Mouse (Mus musculus): Measurements from ENCODE around the gene Sap30bp.

Gene Sap30bp

DNA sequence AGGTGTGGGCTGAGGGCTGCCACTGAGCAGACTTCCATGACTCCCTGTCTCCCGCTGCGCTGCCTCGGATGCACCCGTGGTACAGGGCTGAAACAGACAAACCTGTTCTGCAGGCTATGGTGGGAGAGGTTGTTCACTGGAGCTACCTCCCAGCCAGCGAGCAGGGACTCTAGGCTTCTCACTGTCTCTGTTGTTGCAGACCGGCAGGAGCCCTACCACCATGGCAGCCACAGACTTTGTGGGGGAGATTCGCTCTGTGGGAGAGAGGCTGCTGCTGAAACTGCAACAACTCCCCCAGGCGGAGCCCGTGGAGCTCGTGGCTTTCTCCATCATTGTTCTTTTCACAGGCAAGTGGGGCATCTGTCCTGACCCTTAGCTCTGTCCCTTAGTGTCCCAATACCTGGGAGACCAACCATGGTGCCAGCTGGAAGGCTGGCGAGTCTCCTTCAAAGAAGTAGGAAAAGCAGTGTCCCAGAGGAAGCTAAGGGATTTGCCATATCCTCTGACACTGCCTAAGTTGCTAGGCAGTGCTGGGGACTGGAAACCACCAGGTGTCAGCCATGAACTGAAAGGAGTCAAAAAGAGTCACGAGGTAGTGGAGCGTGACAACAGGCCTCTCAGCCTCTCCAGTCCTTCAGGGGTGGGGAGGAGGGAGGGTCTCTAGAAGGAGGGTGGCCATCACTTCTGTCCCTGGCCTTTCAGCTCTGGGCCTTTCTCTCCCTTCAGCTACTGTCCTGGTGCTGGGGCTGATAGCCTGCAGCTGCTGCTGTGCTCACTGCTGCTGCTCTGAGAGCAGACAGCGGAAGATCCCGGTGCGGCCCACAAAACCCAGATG, 27.9 kb upstream of the Sap30bp start:
- no peak for DNase-seq (ENCODE audit: low read depth, low spot score)

DNA sequence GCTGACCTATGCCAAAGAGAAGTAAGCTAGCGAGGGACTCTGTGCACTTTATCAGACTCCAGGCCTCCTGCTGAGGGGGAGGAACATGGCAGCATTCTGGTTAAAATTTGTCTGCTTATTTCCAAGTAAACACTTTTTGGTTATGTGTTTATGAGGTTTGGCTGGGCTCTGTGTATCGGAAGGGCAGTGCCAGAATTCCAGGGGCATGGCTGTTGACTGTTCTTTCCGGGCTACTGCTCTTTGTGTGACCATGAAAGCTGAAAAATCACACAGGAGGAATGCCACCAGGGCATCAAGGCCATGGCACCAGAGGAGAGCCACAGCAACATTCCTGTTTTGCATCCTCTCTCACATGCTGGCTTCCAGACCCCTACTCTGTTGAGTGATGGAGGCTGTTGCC, 27.0 kb upstream of the Sap30bp start:
- no peak for DNase-seq (ENCODE audit: low read depth, low spot score)

DNA sequence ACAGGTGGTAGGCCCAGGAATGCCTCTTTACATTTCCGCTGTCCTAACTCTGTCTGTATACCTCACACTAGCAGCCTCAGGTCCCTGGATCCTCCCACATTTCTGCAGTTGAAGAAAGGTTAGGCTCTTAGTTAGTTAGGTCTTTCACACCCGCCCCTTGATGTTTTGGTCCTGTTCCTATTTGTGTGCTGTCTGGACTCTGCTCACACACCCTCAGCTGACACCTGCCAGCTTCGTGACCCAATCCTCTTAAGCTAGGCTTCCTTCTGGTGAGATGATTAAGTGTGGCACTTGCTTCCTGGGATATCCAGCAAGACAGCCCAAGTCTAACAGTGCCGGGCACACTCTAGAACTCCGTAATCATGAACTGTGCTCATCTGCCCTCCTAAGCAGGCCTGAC, 26.6 kb upstream of the Sap30bp start:
- DNase-seq (ENCODE audit: low read depth, low spot score), result no peak

DNA sequence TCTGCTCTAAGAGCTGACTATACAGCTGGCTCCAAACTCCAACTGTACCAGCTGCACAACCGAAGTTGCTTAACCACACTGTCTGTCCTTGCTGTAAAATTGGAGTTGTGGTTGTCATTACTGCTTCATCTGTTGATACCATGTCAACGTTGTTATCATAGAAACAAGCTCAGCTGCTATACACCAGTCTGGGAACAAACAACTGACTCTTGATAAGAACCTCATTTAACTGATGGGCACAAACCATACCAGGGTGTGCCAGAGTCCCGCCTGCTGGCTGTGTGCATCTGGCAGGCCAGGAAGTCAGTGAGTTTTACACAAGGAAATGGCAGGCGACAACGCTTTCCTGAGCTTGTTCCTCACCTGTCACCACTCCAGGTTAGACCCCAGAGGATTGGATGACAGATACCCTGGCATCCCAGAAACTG, 21.9 kb upstream of the Sap30bp start:
- no peak for DNase-seq (ENCODE audit: low read depth, low spot score)

DNA sequence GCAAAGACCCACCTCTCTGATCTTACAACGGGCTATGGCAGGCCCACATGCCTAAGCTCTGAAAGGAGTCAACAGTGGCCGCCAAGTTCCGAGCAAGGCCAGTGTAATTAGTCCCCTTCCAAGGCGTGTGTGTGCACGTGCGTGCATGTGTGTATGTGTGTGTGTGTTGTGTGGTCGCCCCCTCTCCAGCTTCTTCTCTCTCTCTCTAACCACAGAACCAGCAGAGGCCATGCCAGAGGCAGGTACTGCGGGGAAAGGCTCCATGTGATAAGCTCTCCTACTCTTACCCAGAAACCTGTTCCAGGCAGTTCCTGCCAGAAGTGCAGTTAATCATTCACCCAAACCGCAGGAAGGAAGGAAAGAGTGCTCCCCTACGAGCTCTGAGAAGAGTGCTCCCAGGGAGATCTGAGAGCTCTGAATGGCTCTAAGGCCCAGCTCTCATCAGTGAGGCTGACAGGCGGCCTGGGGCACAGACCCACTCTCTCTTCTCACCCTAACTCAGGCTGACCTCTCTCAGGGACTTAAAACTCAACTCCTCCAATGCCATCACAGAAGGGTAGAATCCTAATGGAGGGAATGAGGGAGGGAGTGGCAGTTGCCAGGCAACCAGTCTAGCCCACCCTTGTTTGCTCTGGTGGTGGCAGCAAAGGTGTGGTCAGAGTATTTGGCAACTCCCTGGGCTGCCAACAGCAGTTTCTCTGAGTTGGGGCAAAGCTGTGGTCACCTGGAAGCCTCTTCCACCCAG, 21.3 kb upstream of the Sap30bp start, which contains the start of gene Smim6:
Gene Smim6 (plus strand): TSS at position 386 of the 745 bp plus-strand sequence.
- no peak for DNase-seq (ENCODE audit: low read depth, low spot score)

DNA sequence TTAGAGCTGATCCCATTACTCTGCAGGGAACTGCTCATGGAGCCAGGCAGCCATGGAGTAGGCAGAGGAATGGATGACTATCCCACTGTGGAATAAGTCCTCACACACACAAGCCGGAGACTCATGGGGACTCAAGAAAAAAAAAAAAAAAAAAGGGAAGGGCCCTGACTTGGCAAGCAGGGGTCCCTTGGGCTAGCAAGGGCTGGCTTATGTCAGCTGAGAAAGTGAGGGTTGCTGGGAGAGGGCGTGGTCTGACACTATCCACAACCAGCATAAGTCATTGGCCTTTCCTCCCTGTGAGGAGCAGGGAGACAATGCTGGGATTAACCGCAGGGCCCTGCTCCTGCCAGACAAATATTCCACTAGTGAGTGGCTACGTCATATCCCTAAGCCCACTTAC, 16.5 kb upstream of the Sap30bp start:
- no peak for DNase-seq (ENCODE audit: low read depth, low spot score)

DNA sequence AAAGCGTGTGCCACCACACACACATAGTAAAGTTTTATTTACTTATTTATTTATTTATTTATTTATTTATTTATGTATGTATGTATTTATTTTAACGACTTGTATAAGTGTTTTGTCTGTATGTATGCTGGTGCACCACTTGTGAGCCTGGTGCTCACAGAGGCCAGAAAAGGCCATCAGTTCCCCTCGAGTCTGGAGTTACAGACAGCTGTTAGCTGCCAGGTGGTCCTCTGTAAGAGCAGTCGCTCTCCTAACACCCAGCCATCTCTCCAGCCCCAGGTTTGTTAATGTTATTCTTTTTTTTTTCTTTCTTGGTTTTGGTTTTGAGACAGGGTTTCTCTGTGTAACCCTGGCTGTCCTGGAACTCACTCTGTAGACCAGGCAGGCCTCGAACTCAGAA, 14.4 kb upstream of the Sap30bp start:
- no peak for DNase-seq (ENCODE audit: low read depth, low spot score)

DNA sequence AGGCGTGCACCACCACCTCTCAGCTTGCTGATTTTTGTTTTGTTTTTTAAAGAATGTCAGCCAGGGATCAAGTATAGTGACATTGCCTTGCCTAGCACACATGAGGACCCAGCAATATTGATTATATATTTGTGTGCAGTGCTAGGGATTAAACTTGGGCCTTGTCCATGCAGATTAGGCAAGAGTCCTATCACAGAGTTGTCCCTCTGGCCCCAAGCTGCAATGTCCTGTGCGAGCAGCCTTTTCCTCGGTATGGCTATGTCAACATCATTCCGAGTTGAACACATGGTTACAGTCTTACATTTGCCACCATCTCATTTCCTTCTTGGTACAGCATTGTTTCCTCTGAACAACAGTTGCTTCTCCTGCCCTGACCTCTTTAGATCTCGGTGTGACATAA, 14.0 kb upstream of the Sap30bp start:
- no peak for DNase-seq (ENCODE audit: low read depth, low spot score)

DNA sequence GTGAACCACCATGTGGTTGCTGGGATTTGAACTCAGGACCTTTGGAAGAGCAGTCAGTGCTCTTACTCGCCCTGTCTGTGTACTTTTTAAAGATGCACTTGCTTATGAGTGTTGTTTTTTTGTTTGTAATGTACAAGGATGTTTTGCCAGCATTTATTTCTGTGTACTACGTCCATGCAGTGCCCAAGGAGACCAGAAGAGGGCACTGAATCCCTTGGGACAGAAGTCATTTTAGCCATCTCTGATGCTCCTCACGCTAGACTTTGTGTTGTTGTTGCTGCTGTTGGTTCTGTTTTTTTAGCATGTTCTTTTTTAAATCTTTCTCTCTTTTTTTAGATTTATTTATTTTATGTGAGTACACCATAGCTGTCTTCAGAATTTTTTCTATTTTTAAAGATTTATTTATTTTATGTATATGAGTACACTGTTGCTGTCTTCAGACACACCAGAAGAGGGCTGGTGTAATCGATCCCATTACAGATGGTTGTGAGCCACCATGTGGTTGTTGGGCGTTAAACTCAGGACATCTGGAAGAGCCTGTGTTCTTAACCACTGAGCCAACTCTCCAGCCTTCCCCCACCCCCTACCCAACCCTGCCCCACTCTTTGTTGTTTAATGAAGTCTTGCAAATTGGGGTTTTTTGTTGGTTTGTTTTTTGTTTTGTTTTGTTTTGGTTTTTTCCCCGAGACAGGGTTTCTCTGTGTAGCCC, 12.8 kb upstream of the Sap30bp start:
- DNase-seq (ENCODE audit: low read depth, low spot score), result peak; percentile 66

DNA sequence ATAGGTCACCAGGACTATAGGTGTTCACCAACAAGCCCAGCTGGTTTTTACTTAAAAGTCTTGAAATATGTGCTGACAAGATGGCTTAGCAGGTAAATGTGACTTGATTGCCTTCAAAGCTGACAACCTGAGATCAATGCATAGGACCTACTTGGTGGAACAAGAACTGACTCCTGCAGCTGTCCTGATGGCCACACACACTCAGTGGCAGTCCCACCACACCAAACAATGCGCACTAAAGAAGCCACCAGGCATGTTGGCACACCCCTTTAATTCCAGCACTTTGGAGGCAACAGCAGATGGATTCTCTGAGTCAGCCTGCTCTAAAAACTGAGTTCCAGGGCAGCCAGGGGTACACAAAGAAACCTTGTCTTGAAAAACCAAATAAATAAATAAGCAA, 11.1 kb upstream of the Sap30bp start:
- DNase-seq (ENCODE audit: low read depth, low spot score), result no peak

DNA sequence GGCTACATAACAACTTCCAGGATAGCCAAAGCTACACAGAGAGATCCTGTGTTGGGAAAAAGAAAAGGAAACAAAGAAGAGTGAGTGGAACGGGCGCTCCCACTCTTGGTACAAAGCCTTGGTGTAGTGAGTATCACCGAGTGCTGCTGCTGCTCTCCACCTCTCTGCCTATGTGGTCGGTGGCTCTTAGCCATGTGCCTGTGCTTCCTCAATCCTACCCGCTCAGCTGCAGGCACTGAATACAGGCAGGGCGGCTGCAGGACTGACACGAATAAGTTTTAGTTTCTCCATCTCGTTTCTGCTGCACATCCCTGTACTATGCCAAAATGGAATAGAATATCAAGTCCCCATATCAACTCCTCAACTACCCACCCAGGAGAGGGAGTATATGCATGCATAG, 4.1 kb upstream of the Sap30bp start:
- no peak for DNase-seq (ENCODE audit: low read depth, low spot score)

DNA sequence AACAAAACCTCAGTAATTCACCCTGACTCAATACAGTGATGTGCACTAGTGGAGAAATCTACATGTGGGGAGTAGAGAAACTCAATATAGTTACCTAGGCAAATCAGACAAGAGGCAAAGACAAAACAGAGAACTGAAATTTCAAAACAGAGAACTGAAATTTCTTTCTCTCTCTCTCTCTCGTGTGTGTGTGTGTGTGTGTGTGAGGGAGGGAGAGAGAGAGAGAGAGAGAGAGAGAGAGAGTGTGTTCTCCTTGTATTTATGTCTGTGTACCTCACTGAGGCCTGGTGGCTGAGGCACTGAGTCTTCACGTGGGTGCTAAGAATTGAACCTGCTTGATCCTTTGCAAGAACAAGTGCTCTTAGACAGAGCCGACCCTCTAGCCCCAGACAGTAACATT, 3.3 kb upstream of the Sap30bp start:
- DNase-seq (ENCODE audit: low read depth, low spot score), result no peak

DNA sequence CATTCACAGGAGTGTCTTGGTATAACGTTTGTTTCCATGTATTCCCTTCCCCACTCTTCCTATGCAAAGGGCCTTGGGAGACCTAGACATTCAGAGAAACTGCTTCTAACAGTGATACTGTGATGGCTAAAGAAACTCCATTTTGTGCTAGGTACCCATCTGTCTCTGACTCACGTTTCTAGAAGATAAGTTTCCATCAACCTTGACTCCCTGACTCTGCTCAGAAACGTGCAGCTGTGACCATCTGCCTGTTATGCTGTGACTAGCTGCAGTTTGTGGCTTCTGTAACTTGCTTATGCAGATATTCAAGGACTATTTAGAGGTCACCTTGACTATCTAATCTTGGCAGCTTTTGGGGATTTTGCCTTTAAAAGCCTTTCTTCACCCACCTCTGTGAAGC, 1.8 kb upstream of the Sap30bp start:
- no peak for DNase-seq (ENCODE audit: low read depth, low spot score)

DNA sequence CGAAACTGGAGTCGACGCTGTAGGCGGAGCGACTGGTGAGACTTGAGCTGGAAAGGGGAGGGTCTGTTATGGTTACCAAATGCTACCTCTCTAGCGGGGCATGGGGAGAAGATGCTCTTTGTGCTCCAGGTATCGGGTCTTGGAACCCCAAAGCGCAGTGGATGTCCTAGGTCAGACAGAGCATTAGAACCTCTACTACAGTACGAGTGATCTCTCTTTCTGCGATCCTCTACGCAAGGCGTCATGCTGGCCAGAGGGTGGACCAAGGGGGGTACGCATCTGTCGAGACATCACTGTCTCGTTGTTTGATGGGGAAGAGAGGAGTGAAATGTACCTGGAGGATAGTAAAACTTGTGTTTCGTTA, 647 bp downstream of the Sap30bp start:
- DNase-seq (ENCODE audit: low read depth, low spot score), result no peak

DNA sequence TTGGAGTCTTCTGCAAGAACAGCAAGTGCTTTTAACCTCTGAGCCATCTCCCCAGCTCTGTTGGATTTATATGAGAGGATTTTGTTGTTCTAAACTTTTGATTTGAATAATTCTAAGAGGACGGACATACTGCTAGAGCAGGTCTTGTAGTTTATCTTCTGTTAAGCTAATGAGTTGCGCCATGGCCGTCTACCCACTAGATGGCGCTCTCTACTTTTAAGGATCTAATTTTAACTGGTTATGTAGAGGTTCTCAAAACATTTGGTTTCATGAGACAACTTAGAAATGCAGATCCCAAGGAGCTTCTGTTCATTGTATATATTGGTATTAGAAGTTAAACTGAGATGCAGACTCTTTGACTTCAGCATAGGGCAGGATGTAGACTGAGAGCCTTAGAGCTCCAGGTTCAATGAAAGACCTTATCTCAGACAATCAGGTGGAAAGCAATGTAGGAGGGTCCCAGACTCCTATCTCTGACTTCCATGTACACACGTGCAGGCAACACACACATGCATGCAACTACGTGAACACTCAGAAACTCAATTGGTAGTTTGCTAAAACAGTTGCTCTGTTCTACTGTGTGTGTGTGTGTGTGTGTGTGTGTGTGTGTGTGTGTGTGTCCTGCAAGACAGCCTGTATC, 6.7 kb downstream of the Sap30bp start:
- peak; percentile 71 for DNase-seq (ENCODE audit: low read depth, low spot score)

DNA sequence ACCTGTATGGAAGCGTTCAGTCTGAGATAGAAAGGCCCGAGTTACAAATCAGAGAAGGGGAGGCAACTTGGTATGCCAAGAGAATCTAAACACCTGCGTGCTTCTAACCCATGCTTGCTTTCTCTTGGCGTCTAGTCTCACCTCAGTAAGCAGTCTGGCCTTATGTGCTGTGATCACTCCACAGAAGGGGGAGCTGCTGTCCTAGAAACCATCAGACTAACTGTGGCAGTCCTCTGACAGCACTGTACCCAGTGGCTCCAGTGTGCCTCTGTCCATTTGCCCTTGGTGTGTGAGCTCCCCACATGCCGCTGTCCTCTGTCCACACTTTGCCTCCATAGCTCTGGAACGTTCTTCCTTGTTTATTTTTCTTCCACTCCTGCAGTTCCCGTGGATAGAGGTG, 8.9 kb downstream of the Sap30bp start:
- DNase-seq (ENCODE audit: low read depth, low spot score), result no peak

DNA sequence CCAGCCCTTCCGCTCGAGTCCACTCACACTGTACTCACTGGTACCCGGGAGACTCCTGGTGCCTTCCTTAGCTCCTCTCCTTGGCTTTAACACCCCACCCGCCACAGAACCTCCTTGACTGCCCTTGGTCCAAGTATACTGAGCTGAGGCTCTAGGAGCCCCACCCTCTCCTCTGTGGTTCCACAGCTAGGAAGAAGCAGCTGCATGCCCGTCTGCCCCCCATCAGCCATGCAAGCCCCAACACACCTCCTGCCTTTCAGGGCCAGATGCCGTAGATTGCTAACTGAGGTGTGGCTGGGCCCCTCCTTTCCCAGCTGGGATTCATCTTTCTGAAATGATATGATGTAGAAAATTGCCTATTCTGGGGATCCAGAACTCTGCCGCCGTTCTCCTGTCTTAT, 12.2 kb downstream of the Sap30bp start:
- no peak for DNase-seq (ENCODE audit: low read depth, low spot score)

DNA sequence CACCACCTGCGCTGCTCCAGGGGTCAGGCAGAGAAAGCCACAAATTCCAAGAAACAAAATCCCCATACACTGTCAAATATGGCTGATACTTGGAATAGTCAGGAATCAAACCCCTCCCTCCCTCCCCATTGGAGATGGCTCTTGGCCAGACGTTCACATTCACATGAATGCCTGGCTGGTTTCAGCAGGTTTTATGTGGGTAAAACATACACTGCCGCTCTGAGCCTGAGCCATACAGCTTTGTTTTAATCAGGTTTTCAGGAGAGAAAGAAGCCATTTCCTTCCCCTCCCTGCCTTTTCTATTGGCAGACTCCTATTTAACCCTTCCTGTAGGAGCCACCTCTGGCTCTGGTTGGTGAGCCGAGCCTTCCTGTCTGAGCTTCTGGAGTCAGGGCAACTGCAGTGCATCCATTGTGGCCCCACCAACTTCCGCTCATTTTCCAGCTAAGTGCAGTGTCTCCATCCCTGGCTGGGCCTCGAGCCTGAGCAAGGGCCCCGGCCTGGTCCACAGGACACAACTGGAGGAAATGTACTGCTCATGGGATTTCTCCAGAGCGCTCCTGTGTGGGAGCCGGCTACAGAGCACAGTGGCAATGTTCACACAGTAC, 13.2 kb downstream of the Sap30bp start:
- no peak for DNase-seq (ENCODE audit: low read depth, low spot score)

DNA sequence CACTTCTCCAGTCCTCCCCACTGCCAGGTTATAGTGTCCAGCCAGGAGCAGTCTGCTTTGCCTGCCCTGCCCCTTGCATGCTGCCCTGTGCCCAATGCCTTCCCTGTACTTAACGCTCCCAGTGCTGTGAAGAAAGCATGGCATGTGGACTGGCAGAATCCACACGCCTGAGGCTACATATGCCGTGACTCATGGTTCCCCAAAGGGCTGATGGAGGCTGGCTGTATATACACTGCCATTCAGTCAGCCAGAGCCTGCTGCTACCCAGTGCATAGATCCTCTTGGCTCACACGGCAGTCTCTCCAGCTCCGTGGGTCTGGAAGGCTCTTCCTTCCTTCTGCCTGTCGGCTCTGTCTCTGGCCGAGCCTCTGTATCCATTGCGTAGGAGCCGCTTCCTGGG, 15.2 kb downstream of the Sap30bp start:
- DNase-seq (ENCODE audit: low read depth, low spot score), result no peak

DNA sequence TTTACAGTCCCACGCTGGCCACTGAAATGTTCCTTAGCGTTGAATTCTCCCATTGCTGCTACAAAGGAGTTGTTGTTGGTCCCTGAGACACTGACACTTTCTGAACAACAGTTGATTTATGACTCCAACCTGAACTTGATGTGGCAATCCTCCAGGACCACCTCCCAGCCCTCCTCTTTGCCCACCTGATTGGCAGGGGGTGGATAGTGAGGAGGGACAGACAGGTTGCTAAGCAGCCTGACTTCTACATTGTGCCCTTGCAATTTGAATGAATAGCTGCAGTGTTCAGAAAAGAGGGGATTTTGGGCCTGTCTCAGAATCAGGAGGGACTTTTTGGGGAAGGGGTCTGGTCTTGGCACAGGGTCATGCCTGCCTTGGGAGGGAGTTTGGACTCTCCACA, 17.6 kb downstream of the Sap30bp start:
- no peak for DNase-seq (ENCODE audit: low read depth, low spot score)

DNA sequence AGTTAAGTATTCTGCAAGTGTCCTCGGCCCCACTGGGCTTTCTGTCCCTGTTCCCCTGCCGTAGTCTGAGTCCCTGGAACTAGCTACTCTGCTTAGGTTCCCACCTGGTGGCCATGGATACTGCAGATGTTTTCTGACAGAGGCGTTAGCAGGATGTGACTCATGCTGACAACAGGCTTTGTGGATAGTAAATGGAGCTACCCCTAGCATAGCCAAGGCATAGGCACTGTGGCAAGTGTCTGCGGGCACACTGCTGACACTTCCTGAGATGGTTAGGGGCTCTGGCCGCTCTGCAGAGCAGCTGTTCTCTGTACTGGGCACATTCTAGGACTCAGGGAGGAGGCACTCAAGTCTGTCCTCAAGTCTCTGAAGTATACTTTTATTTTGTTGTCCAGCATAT, 21.6 kb downstream of the Sap30bp start:
- no peak for DNase-seq (ENCODE audit: low read depth, low spot score)
